Mouse (Mus musculus) CD4-positive, CD25-positive, alpha-beta regulatory T cell (primary cell): ENCODE data around the gene Epn2. TPM values are rescaled to one million over a fixed set of nuclear protein-coding genes. Genes with fewer than 3 reads are reported as not detected.

ENCODE experiments used
- polyA plus RNA-seq: library from polyadenylated mRNA; unstranded; fragments of 100-300 nt; shearing (Covaris generic); gene quantifications from one replicate; pipeline ENCODE4 v1.2.1, GENCODE M21; 2017

Gene Epn2
- 0.60 TPM for polyA plus RNA-seq

GRCm38 (mm10) chr11:61578983-61579877, at the start of gene Epn2:
Gene Epn2 (minus strand): TSS chr11:61579687.

GRCm38 (mm10) chr11:61504713-61505257, 74.7 kb downstream of the Epn2 start, which contains the start of gene B9d1:
Gene B9d1 (plus strand): TSS chr11:61505144.

GRCm38 (mm10) chr11:61494129-61494997, 85.1 kb downstream of the Epn2 start, which contains the start of gene Mapk7:
Gene Mapk7 (minus strand): TSS chr11:61494406.

GRCm38 (mm10) chr11:61484613-61485540, 94.6 kb downstream of the Epn2 start, which contains the start of gene Mfap4:
Gene Mfap4 (plus strand): TSS chr11:61485431.

Other genes starting within 250 kb of the Epn2 start
- gene Slc47a2, start 236.8 kb downstream of the Epn2 start, polyA plus RNA-seq, result not detected
- gene Slc47a1, start 201.3 kb downstream of the Epn2 start, polyA plus RNA-seq, result not detected
- not detected for gene Rnf112, start 125.6 kb downstream of the Epn2 start, polyA plus RNA-seq
- gene Mfap4, start 94.3 kb downstream of the Epn2 start, polyA plus RNA-seq, result not detected
- gene Mapk7, start 85.3 kb downstream of the Epn2 start, polyA plus RNA-seq, result 31.4 TPM
- 1.8 TPM for gene B9d1, start 74.5 kb downstream of the Epn2 start, polyA plus RNA-seq
- gene Grap, start 73.6 kb upstream of the Epn2 start, polyA plus RNA-seq, result 313 TPM
- 1.8 TPM for gene Fam83g, start 104.4 kb upstream of the Epn2 start, polyA plus RNA-seq
- 0.25 TPM for gene Slc5a10, start 141.1 kb upstream of the Epn2 start, polyA plus RNA-seq
- gene Prpsap2, start 182.4 kb upstream of the Epn2 start, polyA plus RNA-seq, result 32.4 TPM